Mouse (Mus musculus) liver, embryonic 14.5 days (tissue): ENCODE results near the gene Mllt11.

Source experiments
- CTCF ChIP-seq: IDR thresholded peaks from 2 replicates; pipeline ENCODE4 v1.5.1; 2016; ENCODE audit warnings: antibody characterized with exemption, low read depth, control low read depth
- EP300 ChIP-seq: IDR thresholded peaks from 2 replicates; pipeline ENCODE4 v1.6.1; 2016; ENCODE audit warnings: antibody characterized with exemption, low read depth

- TF ChIP-seq EP300 (no peak), CTCF (no peak)
Measured at GRCm38 (mm10) chr3:95216655-95217254, 15.2 kb downstream of the Mllt11 start.
